Mouse (Mus musculus): ENCODE results near the gene Olfr1107. TPM values are rescaled to one million over a fixed set of nuclear protein-coding genes. Genes with fewer than 3 reads are reported as not detected.

Olfr1107 gene
- not detected for polyA plus RNA-seq (2017; shearing (Covaris generic))

- no peak for ATAC-seq
Measured at GRCm38 (mm10) chr2:87075717-87076116, at the start of gene Olfr1107. Gene Olfr1107 (minus strand): TSS chr2:87075817.

DNA sequence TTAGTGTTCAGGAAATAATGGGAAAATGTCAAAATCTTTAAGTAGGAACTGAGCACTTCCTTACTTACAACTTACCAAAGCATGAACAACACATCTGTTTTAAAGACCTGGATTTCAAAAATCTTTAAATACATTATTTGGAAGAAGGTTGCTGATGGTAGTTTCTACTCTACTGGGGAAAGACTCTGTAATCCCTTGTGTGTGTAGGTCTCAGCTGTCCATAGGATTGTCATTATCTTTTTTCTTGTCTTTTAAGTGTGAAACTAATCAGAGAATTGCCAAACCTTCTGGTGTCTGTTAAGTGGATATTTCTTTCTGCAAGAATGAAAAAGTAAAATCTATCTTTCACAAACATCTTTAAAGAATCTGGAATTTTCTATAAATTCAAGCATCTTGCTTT is 38.9 kb upstream of the Olfr1107 start, which contains the start of gene Olfr259:
Gene Olfr259 (minus strand): TSS at position 101 of the 400 bp plus-strand sequence.
- no peak for ATAC-seq

DNA sequence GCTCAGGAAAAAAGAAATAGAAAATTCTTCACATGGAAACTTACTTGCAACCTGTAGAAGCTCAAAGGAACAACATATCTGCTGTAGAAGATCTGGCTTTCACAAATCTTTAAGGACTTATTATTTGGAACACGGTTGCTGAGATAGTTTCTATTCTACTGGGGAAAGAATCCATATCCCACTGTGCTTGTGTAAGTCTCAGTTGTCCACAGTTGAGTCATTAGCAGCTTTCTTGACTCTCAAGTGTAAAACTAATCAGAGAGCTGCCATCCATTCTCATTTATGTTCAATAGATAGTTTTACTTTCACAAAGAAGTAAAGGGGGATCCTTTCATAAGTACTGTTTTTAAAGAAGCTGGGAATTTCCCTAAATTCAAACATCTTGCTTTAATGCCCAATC is 20.3 kb upstream of the Olfr1107 start, which contains the start of gene Olfr1109:
Gene Olfr1109 (minus strand): TSS at position 101 of the 400 bp plus-strand sequence.
- ATAC-seq = no peak

DNA sequence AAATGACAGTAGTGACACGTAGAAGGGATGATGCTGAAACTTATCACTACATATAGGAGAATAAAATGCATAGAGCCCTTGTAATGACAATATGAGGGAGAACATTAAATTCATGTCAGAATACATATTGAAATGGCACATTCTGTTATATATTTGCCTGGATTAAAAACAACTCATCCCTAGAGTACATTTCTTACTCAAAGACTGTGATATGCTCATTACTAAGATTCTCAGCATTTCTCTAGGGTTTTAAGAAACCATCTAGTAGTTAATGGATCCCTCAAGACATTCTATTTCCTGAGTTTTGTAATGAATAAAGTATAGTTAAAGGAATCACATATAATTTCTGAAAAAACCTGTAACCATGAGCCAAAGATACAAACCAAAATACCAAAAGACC is 23.4 kb downstream of the Olfr1107 start, which contains the start of gene Olfr1106:
Gene Olfr1106 (minus strand): TSS at position 101 of the 400 bp plus-strand sequence.
- ATAC-seq = no peak

DNA sequence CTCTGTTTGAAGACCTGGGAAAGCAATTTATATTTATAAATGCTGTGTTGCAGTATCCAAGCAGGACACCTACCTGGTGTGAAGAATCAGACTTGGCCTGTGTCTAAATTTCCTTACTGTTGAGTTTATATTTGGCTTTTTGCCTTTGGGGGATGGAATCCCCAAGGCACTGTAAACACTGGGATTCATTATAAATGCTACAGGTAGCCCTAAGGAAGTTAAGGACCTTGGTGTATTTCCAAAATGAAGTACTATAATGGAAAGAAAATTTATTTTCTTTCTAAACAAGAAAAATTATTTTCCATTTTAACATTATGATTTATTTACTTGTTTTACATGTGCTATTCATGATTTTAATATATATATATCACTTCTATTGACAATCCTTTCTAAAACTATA is 39.2 kb downstream of the Olfr1107 start, which contains the start of gene Olfr1105:
Gene Olfr1105 (minus strand): TSS at position 101 of the 400 bp plus-strand sequence.
- no peak for ATAC-seq

DNA sequence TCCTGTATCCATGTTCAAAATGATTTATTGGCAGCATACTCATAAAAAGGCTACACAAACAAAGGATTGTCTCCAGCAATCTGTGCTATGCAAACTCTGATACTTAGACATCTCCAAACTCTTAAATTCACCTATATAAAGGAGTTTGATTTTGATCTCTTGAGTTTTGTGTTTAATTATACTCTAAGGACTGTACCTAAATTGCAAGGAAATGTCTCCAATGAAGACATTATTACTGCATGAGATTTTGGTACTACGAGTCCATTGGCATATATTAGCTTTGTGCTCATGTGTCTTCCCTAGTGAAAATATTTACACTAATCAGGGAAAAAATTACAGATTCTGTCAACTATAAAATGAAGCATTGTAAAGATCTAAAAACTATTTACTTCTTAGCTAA is 48.6 kb downstream of the Olfr1107 start, which contains the start of gene Olfr1104:
Gene Olfr1104 (minus strand): TSS at position 101 of the 400 bp plus-strand sequence.
- no peak for ATAC-seq

Other genes with a start within 250 kb of the Olfr1107 start
- not detected for gene Olfr1095, start 224.1 kb downstream of the Olfr1107 start, polyA plus RNA-seq (2017; shearing (Covaris generic))
- gene Gm13723, start 201.0 kb downstream of the Olfr1107 start, polyA plus RNA-seq (2017; shearing (Covaris generic)) = not detected
- not detected for gene Olfr1097, start 183.6 kb downstream of the Olfr1107 start, polyA plus RNA-seq (2017; shearing (Covaris generic))
- not detected for gene Olfr1098, start 151.3 kb downstream of the Olfr1107 start, polyA plus RNA-seq (2017; shearing (Covaris generic))
- not detected for gene Olfr1099, start 115.1 kb downstream of the Olfr1107 start, polyA plus RNA-seq (2017; shearing (Covaris generic))
- gene Olfr1100, start 95.9 kb downstream of the Olfr1107 start, polyA plus RNA-seq (2017; shearing (Covaris generic)) = not detected
- gene Olfr1101, start 84.6 kb downstream of the Olfr1107 start, polyA plus RNA-seq (2017; shearing (Covaris generic)) = not detected
- not detected for gene Olfr1102, start 77.4 kb downstream of the Olfr1107 start, polyA plus RNA-seq (2017; shearing (Covaris generic))
- gene Olfr1104, start 48.7 kb downstream of the Olfr1107 start, polyA plus RNA-seq (2017; shearing (Covaris generic)) = not detected
- gene Olfr1105, start 39.3 kb downstream of the Olfr1107 start, polyA plus RNA-seq (2017; shearing (Covaris generic)) = not detected
- gene Olfr1106, start 23.5 kb downstream of the Olfr1107 start, polyA plus RNA-seq (2017; shearing (Covaris generic)) = not detected
- gene Olfr1109, start 20.2 kb upstream of the Olfr1107 start, polyA plus RNA-seq (2017; shearing (Covaris generic)) = not detected
- not detected for gene Olfr259, start 38.8 kb upstream of the Olfr1107 start, polyA plus RNA-seq (2017; shearing (Covaris generic))
- not detected for gene Olfr1110, start 64.5 kb upstream of the Olfr1107 start, polyA plus RNA-seq (2017; shearing (Covaris generic))
- gene Olfr1111, start 76.8 kb upstream of the Olfr1107 start, polyA plus RNA-seq (2017; shearing (Covaris generic)) = not detected
- gene Olfr1112, start 112.0 kb upstream of the Olfr1107 start, polyA plus RNA-seq (2017; shearing (Covaris generic)) = not detected
- gene Olfr1113, start 133.2 kb upstream of the Olfr1107 start, polyA plus RNA-seq (2017; shearing (Covaris generic)) = not detected
- not detected for gene Olfr1115, start 172.2 kb upstream of the Olfr1107 start, polyA plus RNA-seq (2017; shearing (Covaris generic))
- gene Olfr1116, start 191.7 kb upstream of the Olfr1107 start, polyA plus RNA-seq (2017; shearing (Covaris generic)) = under 1 TPM in 1 of 3 experiments, not detected in 2; 0.04 TPM
- not detected for gene Olfr1118, start 231.8 kb upstream of the Olfr1107 start, polyA plus RNA-seq (2017; shearing (Covaris generic))

Data from inflammation-experienced regulatory T-cells, adult 6 months (primary cell).